Mouse (Mus musculus) megakaryocyte, embryonic 14.5 days (primary cell): ENCODE data around the gene Hfe. TPM values are rescaled to one million over a fixed set of nuclear protein-coding genes. Genes with fewer than 3 reads are reported as not detected.
A peak's percentile ranks its signal among the peaks of the same experiment; 100 is the strongest.

ENCODE experiments used
- H3K27me3 ChIP-seq: replicated peaks from 2 replicates; pipeline ENCODE3; 2012; ENCODE audit warnings: inconsistent platforms
- H3K36me3 ChIP-seq: replicated peaks from 2 replicates; pipeline ENCODE3; 2012; ENCODE audit warnings: low read length, inconsistent platforms, mixed read lengths
- H3K4me1 ChIP-seq: 2 replicates; pipeline ENCODE4 v1.6.1; 2012; ENCODE audit warnings: inconsistent platforms
- H3K4me3 ChIP-seq: replicated peaks from 2 replicates; pipeline ENCODE3; 2012; ENCODE audit warnings: moderate library complexity, mild to moderate bottlenecking, inconsistent platforms
- H3K9me3 ChIP-seq: 2 replicates; pipeline ENCODE4 v1.6.1; 2012; ENCODE audit warnings: inconsistent platforms
- FLI1 ChIP-seq: IDR thresholded peaks from 2 replicates; pipeline ENCODE4 v1.6.1; 2012; ENCODE audit warnings: low read length, inconsistent platforms, mixed read lengths
- GATA1 ChIP-seq: IDR thresholded peaks from 3 replicates; pipeline ENCODE4 v1.6.1; 2012; ENCODE audit warnings: mixed read lengths, low read length, inconsistent platforms, borderline replicate concordance
- polyA plus RNA-seq: library from polyadenylated mRNA; stranded (reverse); fragments of >175 nt; gene quantifications from 2 replicates; pipeline ENCODE4 v1.2.3, GENCODE M21; 2012; ENCODE audit warnings: low replicate concordance; ENCODE audit not compliant: insufficient read depth

Gene Hfe
- polyA plus RNA-seq, 1 experiment, result 10.7 TPM

DNA sequence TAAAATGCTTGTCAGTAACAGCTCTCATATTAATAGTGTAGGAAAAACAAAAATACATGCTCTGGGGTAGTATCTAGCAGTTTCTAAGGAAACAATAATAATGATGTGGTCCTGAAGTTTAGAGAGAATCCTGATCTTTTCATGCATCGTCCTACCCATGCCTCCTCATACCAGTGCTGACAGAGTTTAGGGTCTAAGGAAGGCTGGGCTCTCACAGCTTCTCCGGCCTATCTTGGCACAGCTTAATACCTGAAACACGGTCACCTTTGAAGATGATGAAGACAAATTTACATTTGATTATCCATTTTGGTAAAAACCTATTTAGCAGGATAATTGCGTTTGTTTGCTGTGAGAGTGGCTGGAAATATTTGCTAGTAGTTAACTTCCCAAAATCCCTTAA, 33.3 kb upstream of the Hfe start:
- H3K4me3 ChIP-seq, result peak overlapping the region; percentile 67
- H3K36me3 ChIP-seq, result no peaks in the 10 kb centered on the region
- H3K27me3 ChIP-seq, result no peaks in the 10 kb centered on the region
- no peak for TF ChIP-seq GATA1
- no peak for TF ChIP-seq FLI1
- H3K9me3 ChIP-seq, result no peaks in the 10 kb centered on the region
- peaks cover 46% of the 10 kb centered on the region for H3K4me1 ChIP-seq

DNA sequence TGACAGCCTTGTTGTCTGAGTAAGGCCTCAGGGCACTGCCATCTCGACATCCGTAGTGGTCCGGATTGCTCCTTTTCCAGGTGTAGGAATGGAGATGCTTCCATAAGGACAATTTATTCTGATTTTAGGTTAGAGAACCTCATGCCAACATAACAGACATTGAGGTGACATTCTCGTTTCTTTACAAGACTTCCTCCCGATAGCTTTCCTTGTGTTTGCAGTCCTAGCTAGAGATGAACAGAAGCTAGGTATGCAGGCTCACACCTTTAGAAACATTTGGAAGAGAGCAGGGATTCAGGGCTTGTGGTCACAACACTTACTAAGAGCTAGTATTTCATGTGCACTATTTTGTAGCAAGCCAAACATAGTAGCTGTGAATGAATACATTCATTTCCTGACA, 32.6 kb upstream of the Hfe start:
- no peaks in the 10 kb centered on the region for H3K9me3 ChIP-seq
- no peak for TF ChIP-seq GATA1
- TF ChIP-seq FLI1, result no peak
- H3K4me1 ChIP-seq, result peaks cover 40% of the 10 kb centered on the region
- H3K36me3 ChIP-seq, result no peaks in the 10 kb centered on the region
- H3K27me3 ChIP-seq, result no peaks in the 10 kb centered on the region
- H3K4me3 ChIP-seq, result no peak overlapping the region

DNA sequence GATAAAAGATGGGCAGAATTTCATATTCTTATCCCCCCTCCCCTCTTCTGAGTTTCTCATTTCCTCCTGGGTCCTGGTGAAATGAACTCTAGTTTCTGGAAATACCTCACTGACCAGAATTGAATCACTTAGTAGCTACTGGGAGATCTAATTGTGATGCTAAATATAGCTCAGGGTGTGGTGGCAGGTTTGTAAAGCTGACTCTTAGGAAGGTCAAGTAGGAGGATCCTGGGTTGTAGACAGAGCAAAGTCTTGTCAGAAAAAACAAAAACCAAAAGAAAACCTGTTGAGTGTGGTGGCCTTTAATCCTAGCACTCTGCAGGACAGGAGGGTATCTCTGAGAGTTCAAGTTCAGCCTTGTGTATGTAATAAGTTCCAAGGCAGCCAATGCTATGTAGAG, 31.4 kb upstream of the Hfe start:
- peak overlapping the region; percentile 14 for H3K4me3 ChIP-seq
- H3K36me3 ChIP-seq, result no peaks in the 10 kb centered on the region
- no peaks in the 10 kb centered on the region for H3K27me3 ChIP-seq
- TF ChIP-seq GATA1, result no peak
- no peak for TF ChIP-seq FLI1
- no peaks in the 10 kb centered on the region for H3K9me3 ChIP-seq
- H3K4me1 ChIP-seq, result peaks cover 36% of the 10 kb centered on the region

DNA sequence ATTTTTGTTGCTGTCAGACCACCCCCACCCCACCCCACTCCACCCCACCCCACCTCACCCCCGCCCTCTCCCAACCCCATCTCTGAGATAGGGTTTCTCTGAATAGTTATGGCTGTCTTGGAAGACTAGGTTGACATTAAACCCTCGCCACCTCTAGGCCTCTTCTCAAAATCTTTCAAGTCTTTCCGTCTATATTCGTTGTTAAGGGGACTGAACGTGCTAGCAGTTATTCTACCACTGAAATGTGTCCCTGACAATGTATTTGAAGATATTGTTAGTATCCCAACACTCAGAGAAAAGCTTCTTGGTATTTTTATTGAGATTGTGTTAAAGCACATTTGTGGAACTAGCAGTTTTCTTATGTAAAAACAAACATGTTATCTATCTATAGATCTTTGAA, 30.3 kb upstream of the Hfe start:
- TF ChIP-seq FLI1, result no peak
- TF ChIP-seq GATA1, result no peak
- Histone ChIP-seq H3K27me3 (no peaks in the 10 kb centered on the region), H3K4me1 (peaks cover 35% of the 10 kb centered on the region), H3K9me3 (no peaks in the 10 kb centered on the region), H3K4me3 (peak overlapping the region; percentile 95), H3K36me3 (no peaks in the 10 kb centered on the region)

DNA sequence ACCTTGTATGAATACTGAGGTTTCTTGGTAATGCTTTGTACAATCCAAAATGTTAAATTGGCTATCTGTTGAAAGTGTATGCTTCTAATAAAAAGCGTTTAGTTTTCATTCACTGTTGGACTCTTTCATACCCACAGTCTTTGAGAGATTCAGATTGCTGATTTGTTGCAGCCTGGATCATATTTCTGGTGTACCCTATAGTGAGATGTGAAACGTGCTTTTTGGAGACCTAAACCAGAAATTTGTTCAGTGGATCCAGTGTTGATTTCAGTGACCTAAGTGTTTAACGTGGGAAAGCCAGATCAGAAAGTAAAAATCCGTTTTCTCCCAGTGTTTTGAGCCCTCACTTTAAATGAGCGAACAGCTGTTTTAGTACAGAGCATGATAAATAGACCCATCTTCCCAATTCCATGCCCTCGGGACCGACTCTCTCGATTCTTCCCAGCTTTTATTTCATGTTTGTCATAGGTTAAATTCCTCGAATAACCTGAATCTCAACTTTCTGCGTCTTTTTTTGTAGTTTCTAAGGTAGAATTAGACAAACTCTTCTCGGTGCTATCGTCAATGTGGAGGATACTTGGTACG, 29.7 kb upstream of the Hfe start:
- Histone ChIP-seq H3K4me1 (peaks cover 35% of the 10 kb centered on the region), H3K36me3 (no peaks in the 10 kb centered on the region), H3K9me3 (no peaks in the 10 kb centered on the region), H3K4me3 (peak overlapping the region; percentile 95), H3K27me3 (no peaks in the 10 kb centered on the region)
- no peak for TF ChIP-seq FLI1
- TF ChIP-seq GATA1, result no peak

DNA sequence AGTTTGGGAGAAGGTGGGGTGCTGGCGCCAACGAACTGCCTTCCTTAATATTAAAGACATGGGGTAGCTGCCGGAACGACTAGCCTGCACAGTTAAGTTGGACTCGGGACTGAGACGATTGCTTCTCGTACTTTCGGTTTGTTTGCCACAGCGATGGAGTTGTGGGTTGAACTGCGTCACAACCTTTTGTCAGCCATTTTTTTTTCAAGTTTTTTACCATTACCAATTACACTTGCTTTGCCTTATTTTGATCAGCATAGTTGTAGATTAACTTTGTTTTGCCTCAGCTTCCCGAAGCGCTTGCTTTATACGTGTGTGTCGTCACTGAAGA, 29.2 kb upstream of the Hfe start:
- Histone ChIP-seq H3K9me3 (no peaks in the 10 kb centered on the region), H3K4me3 (peak overlapping the region; percentile 95), H3K36me3 (no peaks in the 10 kb centered on the region), H3K4me1 (peaks cover 35% of the 10 kb centered on the region), H3K27me3 (no peaks in the 10 kb centered on the region)
- TF ChIP-seq GATA1, result no peak
- no peak for TF ChIP-seq FLI1

DNA sequence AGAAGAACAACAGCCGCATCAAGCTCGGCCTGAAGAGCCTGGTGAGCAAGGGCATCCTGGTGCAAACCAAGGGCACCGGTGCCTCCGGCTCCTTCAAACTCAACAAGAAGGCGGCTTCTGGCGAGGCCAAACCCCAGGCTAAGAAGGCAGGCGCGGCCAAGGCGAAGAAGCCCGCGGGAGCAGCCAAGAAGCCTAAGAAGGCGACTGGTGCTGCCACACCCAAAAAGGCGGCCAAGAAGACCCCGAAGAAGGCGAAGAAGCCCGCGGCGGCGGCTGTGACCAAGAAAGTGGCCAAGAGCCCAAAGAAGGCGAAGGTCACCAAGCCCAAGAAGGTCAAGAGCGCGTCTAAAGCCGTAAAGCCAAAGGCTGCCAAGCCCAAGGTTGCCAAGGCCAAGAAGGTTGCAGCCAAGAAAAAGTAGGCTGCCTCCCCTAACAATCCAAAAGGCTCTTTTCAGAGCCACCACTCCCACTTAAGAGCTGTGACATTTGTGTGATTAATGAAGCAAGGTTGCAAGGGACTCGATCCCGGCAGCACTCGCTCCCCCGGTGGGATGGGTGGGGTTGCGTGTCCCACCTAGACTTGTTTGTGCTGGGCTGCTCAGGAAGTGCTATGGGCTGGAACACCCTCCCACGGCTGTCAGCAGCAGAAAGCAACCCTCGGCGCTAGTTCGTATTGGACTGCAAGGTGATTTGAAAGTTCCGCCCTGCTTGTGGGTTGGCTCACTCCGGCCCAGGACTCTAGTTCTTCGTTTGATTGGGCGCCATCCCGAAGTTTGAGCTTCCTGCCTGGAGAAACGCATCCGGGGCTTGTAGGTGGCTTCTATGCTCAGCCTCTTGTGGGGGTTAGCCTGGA, 28.6 kb upstream of the Hfe start:
- Histone ChIP-seq H3K4me1 (peaks cover 30% of the 10 kb centered on the region), H3K36me3 (no peaks in the 10 kb centered on the region), H3K9me3 (no peaks in the 10 kb centered on the region), H3K27me3 (no peaks in the 10 kb centered on the region), H3K4me3 (peak overlapping the region; percentile 95)
- no peak for TF ChIP-seq FLI1
- TF ChIP-seq GATA1, result no peak

DNA sequence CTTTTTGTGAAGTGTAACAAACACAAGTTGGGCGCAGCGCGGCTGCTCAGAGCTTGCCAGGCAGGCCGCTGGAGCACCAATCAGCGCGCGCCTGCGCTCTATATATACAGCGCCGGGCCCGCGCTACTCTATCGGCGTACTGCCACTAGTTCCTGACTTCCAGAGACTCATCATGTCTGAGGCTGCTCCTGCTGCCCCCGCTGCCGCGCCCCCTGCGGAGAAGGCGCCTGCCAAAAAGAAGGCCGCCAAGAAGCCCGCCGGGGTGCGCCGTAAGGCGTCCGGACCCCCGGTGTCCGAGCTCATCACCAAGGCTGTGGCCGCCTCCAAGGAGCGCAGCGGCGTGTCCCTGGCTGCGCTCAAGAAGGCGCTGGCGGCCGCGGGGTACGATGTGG, 28.0 kb upstream of the Hfe start, which contains the start of gene Hist1h1c:
TSS of gene Hist1h1c (plus strand) at position 132 of the 392 bp plus-strand sequence.
- peak within 1 kb of the TSS; percentile 95 for H3K4me3 ChIP-seq
- no peak for TF ChIP-seq GATA1
- TF ChIP-seq FLI1, result no peak
- H3K4me1 ChIP-seq, result peaks cover 25% of the 10 kb centered on the region
- H3K27me3 ChIP-seq, result no peaks in the 10 kb centered on the region
- no peaks in the 10 kb centered on the region for H3K36me3 ChIP-seq
- no peaks in the 10 kb centered on the region for H3K9me3 ChIP-seq

DNA sequence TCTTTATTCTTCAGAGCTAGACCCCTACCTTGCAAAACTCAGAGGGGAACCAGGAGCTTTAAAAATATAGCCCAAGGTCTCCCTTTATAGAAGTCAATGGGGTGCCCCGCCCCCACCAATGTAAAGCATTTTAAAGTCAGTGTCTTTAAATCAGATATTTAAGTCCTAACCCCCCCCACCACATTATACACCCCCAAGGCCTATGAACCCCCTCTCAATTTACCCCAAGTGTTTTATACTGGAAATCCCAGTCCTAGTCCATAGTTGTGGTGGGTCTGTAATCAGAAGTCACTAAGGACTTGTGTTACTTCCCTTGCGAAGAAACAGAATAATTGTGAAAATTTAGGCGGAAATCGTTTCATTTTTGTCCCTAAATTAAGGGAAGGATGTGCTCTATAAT, 27.4 kb upstream of the Hfe start:
- no peaks in the 10 kb centered on the region for H3K9me3 ChIP-seq
- H3K36me3 ChIP-seq, result no peaks in the 10 kb centered on the region
- no peak for TF ChIP-seq FLI1
- no peak for TF ChIP-seq GATA1
- peaks cover 23% of the 10 kb centered on the region for H3K4me1 ChIP-seq
- no peaks in the 10 kb centered on the region for H3K27me3 ChIP-seq
- H3K4me3 ChIP-seq, result peak overlapping the region; percentile 95

DNA sequence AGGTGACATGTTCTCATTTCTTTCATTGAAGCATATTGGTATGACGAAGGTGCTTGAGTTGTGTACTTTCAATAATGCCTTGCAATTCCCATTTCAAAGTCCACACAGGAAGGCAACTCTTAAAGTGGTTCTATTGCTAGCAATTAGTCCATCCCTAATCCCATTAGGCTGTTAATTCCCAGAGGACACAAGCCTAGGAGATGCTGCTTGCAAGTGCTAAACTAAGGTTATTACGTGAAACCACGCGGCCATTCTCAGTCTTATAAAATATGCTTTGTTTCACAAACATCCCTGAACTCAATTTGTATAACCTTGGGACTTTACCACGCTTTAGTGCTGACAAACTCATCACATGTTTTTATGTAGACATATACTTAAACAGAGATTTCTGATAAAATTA, 26.4 kb upstream of the Hfe start:
- TF ChIP-seq GATA1, result no peak
- no peak for TF ChIP-seq FLI1
- Histone ChIP-seq H3K27me3 (no peaks in the 10 kb centered on the region), H3K36me3 (no peaks in the 10 kb centered on the region), H3K9me3 (no peaks in the 10 kb centered on the region), H3K4me3 (no peak overlapping the region), H3K4me1 (peaks cover 20% of the 10 kb centered on the region)
